Mouse (Mus musculus): ENCODE measurements around the gene Enpp7. TPM values are rescaled to one million over a fixed set of nuclear protein-coding genes. Genes with fewer than 3 reads are reported as not detected.

Gene Enpp7
- polyA plus RNA-seq, 2 experiments, result not detected

- WGBS (ENCODE audit: insufficient replicate concordance), result 14% methylated on average over 12 of the region's 12 CpGs
Observed at GRCm38 (mm10) chr11:118975917-118976316, 12.1 kb upstream of the Enpp7 start.

DNA sequence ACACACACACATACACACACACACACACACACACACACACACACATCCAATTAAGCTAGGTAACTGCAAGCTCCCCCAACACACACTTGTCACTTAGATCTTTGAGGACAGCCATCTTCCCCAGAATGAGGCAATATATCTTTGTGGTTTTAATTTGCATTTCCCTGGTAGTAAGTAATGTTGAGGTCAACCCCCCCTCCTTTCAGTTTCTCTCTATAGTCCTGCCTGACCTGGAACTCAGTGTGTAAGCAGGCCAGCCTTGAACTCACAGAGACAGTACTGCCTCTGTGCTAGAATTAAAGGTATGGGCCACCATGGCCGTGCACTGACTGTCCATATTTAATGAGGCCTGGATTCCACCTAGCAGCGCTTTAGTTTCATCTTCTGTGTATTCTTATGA, 7.6 kb upstream of the Enpp7 start:
- Histone ChIP-seq H3K4me2 (ENCODE audit: low read depth) (no peak overlapping the region), H3K4me3 (ENCODE audit: insufficient read depth in 1 of 2, low read depth in 2 of 2, low read length in 2 of 2) (no peak overlapping the region), H3K9me3 (ENCODE audit: control insufficient read depth, low read length) (no peaks in the 10 kb centered on the region), H3K27me3 (ENCODE audit: control insufficient read depth, insufficient read depth, low read length) (no peaks in the 10 kb centered on the region), H3K36me3 (replicated peaks; ENCODE audit: control insufficient read depth, insufficient read depth, low read depth) (no peaks in the 10 kb centered on the region), H3K27ac (no peak overlapping the region), H3K4me1 (replicated peaks; ENCODE audit: control insufficient read depth in 2 of 2, insufficient read depth in 2 of 2, low read length in 1 of 2) (peaks cover 0 to 3% of the 10 kb centered on the region in 2 experiments; a peak in 1 of 4 replicates), H3K9ac (replicated peaks) (no peak overlapping the region)
- no peak for DNase-seq (ENCODE audit: low read depth in 3 of 3, low spot score in 3 of 3)
- WGBS (ENCODE audit: insufficient replicate concordance), result 53% methylated on average over 2 of the region's 2 CpGs
- no peak for ATAC-seq (ENCODE audit: insufficient read depth)
- TF ChIP-seq CTCF (IDR thresholded peaks at IDR 0.05; ENCODE audit: low read depth) (no peak), EP300 (IDR thresholded peaks at IDR 0.05; ENCODE audit: low read depth) (no peak)

More at GRCm38 (mm10) chr11:118975917-118976316, 12.1 kb upstream of the Enpp7 start:
- TF ChIP-seq EP300 (IDR thresholded peaks at IDR 0.05; ENCODE audit: low read depth) (no peak), CTCF (IDR thresholded peaks at IDR 0.05; ENCODE audit: low read depth) (no peak)
- no peaks in the 10 kb centered on the region for H3K36me3 ChIP-seq (replicated peaks; ENCODE audit: control insufficient read depth, insufficient read depth, low read depth)
- no peaks in the 10 kb centered on the region for H3K27me3 ChIP-seq (ENCODE audit: control insufficient read depth, insufficient read depth, low read length)
- H3K9ac ChIP-seq (replicated peaks), result no peak overlapping the region
- DNase-seq (ENCODE audit: low read depth in 3 of 3, low spot score in 3 of 3), result peak in 2 of 3 experiments; percentile 15 to 17
- H3K4me3 ChIP-seq (ENCODE audit: insufficient read depth in 1 of 2, low read depth in 2 of 2, low read length in 2 of 2), result no peak overlapping the region
- H3K4me1 ChIP-seq (replicated peaks; ENCODE audit: control insufficient read depth in 2 of 2, insufficient read depth in 2 of 2, low read length in 1 of 2), result peaks cover 0 to 3% of the 10 kb centered on the region in 2 experiments; a peak in 1 of 4 replicates
- no peak for ATAC-seq (ENCODE audit: insufficient read depth)
- peak overlapping the region; percentile 31 for H3K4me2 ChIP-seq (ENCODE audit: low read depth)
- H3K9me3 ChIP-seq (ENCODE audit: control insufficient read depth, low read length), result no peaks in the 10 kb centered on the region
- H3K27ac ChIP-seq, result no peak overlapping the region

DNA sequence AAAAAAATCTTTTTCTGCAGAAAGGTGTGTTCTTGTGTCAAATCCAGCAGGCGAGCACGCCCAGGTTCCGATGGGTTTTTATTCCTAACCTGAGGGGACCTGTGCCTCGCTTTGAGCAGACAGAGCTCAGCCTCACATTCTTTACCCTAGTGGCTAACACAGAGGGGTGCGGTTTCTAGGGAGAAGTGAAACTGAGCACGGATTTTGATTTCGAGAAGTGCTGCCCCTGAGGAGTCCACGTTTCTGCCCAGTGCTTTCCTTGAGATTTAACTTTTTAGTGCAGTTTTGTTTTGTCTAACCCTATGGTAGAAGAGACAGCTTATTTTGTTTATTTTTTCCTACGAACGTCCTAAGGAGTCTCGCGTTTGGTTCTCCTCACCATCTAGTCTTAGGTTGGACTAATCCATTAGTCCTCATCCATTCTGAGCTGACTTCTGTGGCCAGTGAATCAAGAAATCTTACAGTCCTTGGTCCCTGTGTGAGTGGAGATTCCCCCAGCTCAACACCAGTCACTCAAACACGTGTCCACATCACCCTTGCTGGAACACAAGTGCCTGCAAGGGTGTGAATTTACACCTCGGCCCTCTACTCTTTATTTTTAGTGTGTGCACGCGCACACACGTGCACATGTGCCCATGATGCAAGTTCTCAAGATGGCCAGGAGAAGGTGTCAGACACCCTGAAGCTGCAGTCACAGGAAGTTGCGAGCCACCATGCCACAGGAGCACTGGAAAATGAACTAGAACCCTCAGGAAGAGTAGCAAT, 6.8 kb upstream of the Enpp7 start:
- Histone ChIP-seq H3K9me3 (ENCODE audit: control insufficient read depth, low read length) (no peaks in the 10 kb centered on the region), H3K9ac (replicated peaks) (no peak overlapping the region), H3K4me2 (ENCODE audit: low read depth) (no peak overlapping the region), H3K27ac (no peak overlapping the region), H3K4me1 (replicated peaks; ENCODE audit: control insufficient read depth in 2 of 2, insufficient read depth in 2 of 2, low read length in 1 of 2) (no peaks in the 10 kb centered on the region), H3K36me3 (replicated peaks; ENCODE audit: control insufficient read depth, insufficient read depth, low read depth) (no peaks in the 10 kb centered on the region), H3K4me3 (ENCODE audit: insufficient read depth in 1 of 2, low read depth in 2 of 2, low read length in 2 of 2) (no peak overlapping the region), H3K27me3 (ENCODE audit: control insufficient read depth, insufficient read depth, low read length) (no peaks in the 10 kb centered on the region)
- TF ChIP-seq EP300 (IDR thresholded peaks at IDR 0.05; ENCODE audit: low read depth) (no peak), CTCF (IDR thresholded peaks at IDR 0.05; ENCODE audit: low read depth) (no peak)
- DNase-seq (ENCODE audit: low read depth in 3 of 3, low spot score in 3 of 3) (no peak), ATAC-seq (ENCODE audit: insufficient read depth) (no peak)
- 44% methylated on average over 18 of the region's 18 CpGs for WGBS (ENCODE audit: insufficient replicate concordance)

DNA sequence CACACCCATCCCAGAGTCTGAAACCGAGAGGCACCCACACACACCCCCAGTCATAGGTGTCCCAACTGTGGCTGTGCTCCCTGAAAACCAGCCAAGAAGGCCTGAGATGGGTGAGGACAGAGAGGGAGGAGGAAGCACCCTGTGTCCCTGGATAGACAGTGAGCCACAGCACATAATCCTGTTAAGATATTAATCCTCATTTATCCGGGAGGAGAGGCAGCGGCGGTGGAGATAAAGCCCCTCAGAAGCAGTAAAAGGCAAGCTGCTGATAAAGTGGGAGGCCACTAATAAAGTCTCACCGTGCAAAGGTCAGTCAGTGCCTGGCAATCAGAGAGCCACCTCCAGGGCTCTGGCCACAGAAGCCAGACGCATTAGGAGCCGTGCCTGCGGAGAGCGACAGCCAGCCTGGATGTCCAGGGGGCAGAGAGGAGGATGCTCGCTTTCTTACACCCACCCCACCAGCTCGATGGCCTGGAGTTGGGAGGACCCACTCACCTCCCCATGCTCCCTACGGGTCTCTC, 5.3 kb upstream of the Enpp7 start:
- 45% methylated on average over 12 of the region's 12 CpGs for WGBS (ENCODE audit: insufficient replicate concordance)
- no peaks in the 10 kb centered on the region for H3K36me3 ChIP-seq (replicated peaks; ENCODE audit: control insufficient read depth, insufficient read depth, low read depth)
- H3K27me3 ChIP-seq (ENCODE audit: control insufficient read depth, insufficient read depth, low read length), result no peaks in the 10 kb centered on the region
- H3K9ac ChIP-seq (replicated peaks), result no peak overlapping the region
- H3K4me1 ChIP-seq (replicated peaks; ENCODE audit: control insufficient read depth in 2 of 2, insufficient read depth in 2 of 2, low read length in 1 of 2), result no peaks in the 10 kb centered on the region
- TF ChIP-seq CTCF (IDR thresholded peaks at IDR 0.05; ENCODE audit: low read depth), result no peak
- no peak for TF ChIP-seq EP300 (IDR thresholded peaks at IDR 0.05; ENCODE audit: low read depth)
- no peak overlapping the region for H3K4me2 ChIP-seq (ENCODE audit: low read depth)
- DNase-seq (ENCODE audit: low read depth in 3 of 3, low spot score in 3 of 3), result no peak
- H3K9me3 ChIP-seq (ENCODE audit: control insufficient read depth, low read length), result no peaks in the 10 kb centered on the region
- no peak for ATAC-seq (ENCODE audit: insufficient read depth)
- H3K4me3 ChIP-seq (ENCODE audit: insufficient read depth in 1 of 2, low read depth in 2 of 2, low read length in 2 of 2), result no peak overlapping the region
- H3K27ac ChIP-seq, result no peak overlapping the region

DNA sequence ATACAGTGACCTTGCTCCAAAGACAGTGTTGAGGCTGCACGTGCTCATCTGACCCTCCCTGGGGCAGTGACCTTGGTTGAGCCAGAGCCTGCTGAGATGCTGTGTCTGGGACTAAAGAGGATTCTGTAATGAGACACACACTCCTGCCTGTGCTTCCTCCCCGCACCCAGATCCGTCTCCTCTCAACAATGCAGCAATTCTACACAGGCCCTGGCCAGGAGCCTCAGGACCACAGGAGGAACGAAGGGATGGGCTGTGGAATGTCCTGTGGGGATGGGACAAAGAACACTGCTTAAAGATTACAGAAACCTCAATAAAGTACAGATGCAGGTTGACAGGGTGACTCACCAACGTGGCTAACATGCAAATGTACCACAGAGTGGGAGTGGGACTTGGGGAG, 2.4 kb upstream of the Enpp7 start:
- Histone ChIP-seq H3K4me1 (replicated peaks; ENCODE audit: control insufficient read depth in 2 of 2, insufficient read depth in 2 of 2, low read length in 1 of 2) (no peaks in the 10 kb centered on the region), H3K4me2 (ENCODE audit: low read depth) (no peak overlapping the region), H3K9me3 (ENCODE audit: control insufficient read depth, low read length) (no peaks in the 10 kb centered on the region), H3K9ac (replicated peaks) (no peak overlapping the region), H3K4me3 (ENCODE audit: insufficient read depth in 1 of 2, low read depth in 2 of 2, low read length in 2 of 2) (no peak overlapping the region), H3K27ac (no peak overlapping the region), H3K36me3 (replicated peaks; ENCODE audit: control insufficient read depth, insufficient read depth, low read depth) (no peaks in the 10 kb centered on the region), H3K27me3 (ENCODE audit: control insufficient read depth, insufficient read depth, low read length) (no peaks in the 10 kb centered on the region)
- TF ChIP-seq CTCF (IDR thresholded peaks at IDR 0.05; ENCODE audit: low read depth) (no peak), EP300 (IDR thresholded peaks at IDR 0.05; ENCODE audit: low read depth) (no peak)
- DNase-seq (ENCODE audit: low read depth in 3 of 3, low spot score in 3 of 3) (no peak), ATAC-seq (ENCODE audit: insufficient read depth) (no peak)
- 35% methylated on average over 5 of the region's 5 CpGs for WGBS (ENCODE audit: insufficient replicate concordance)
